Mouse (Mus musculus) E14TG2a.4 (cell line): ENCODE results near the gene Me3.

ENCODE experiments used
- CTCF ChIP-seq: conservative IDR thresholded peaks from 2 replicates; pipeline ENCODE4 v1.5.1; 2014; ENCODE audit warnings: low read length
- NANOG ChIP-seq: IDR thresholded peaks from 2 replicates; pipeline ENCODE4 v1.6.1; 2014; ENCODE audit warnings: borderline replicate concordance, low read length, mixed read lengths

- TF ChIP-seq CTCF (no peak), NANOG (no peak)
These were observed 25.0 kb downstream of the Me3 start for GRCm38 (mm10) chr7:89657183-89657582.
